Mouse (Mus musculus) forebrain, embryonic 15.5 days (tissue): Measurements from ENCODE around the gene Espl1. TPM values are rescaled to one million over a fixed set of nuclear protein-coding genes. Genes with fewer than 3 reads are reported as not detected.
A peak's percentile ranks its signal among the peaks of the same experiment; 100 is the strongest.

Experiments used
- ATAC-seq: fragments of 200-750 bp; cut with Nextera tagmentation; replicated peaks from 2 replicates; pipeline ENCODE4 v1.8.0; 2017; ENCODE audit warnings: mild to moderate bottlenecking, moderate TSS enrichment, moderate library complexity
- H3K27ac ChIP-seq: fragments of 300-500 bp; sonication (generic); replicated peaks from 2 replicates; pipeline ENCODE4 v1.5.1; 2015; ENCODE audit warnings: mild to moderate bottlenecking, inconsistent platforms
- H3K27me3 ChIP-seq: fragments of 300-500 bp; sonication (generic); 2 replicates; pipeline ENCODE4 v1.6.1; 2015; ENCODE audit warnings: inconsistent platforms
- H3K36me3 ChIP-seq: fragments of 300-500 bp; sonication (generic); 2 replicates; pipeline ENCODE4 v1.6.1; 2015; ENCODE audit warnings: mild to moderate bottlenecking, inconsistent platforms
- H3K4me1 ChIP-seq: fragments of 300-500 bp; sonication (generic); 2 replicates; pipeline ENCODE4 v1.6.1; 2015; ENCODE audit warnings: inconsistent platforms
- H3K4me2 ChIP-seq: fragments of 300-500 bp; sonication (generic); replicated peaks from 2 replicates; pipeline ENCODE4 v1.6.1; 2015; ENCODE audit warnings: mild to moderate bottlenecking, inconsistent platforms
- H3K4me3 ChIP-seq: fragments of 300-500 bp; sonication (generic); 2 replicates; pipeline ENCODE4 v1.5.1; 2015; ENCODE audit warnings: mild to moderate bottlenecking, inconsistent platforms
- H3K9ac ChIP-seq: fragments of 300-500 bp; sonication (generic); replicated peaks from 2 replicates; pipeline ENCODE4 v1.6.1; 2015; ENCODE audit warnings: mild to moderate bottlenecking, inconsistent platforms
- H3K9me3 ChIP-seq: fragments of 300-500 bp; sonication (generic); 2 replicates; pipeline ENCODE4 v1.6.1; 2016; ENCODE audit warnings: inconsistent platforms
- WGBS: fragments of 180-500 bp; shearing (Covaris S2); methylation state at CpG from one replicate; pipeline ENCODE4 v1.1.7; 2015; ENCODE audit warnings: mixed read lengths; 5-methylcytosine and 5-hydroxymethylcytosine counted together
- polyA plus RNA-seq: library from polyadenylated mRNA; unstranded; fragments of >200 nt; fragmentation: Nextera tagmentation; extraction: Ambion mirVana; gene quantifications from 2 replicates; pipeline ENCODE4 v1.2.1, GENCODE M21; 2015

Espl1 gene
- 10.2 and 15.2 TPM in 2 replicates for polyA plus RNA-seq

DNA sequence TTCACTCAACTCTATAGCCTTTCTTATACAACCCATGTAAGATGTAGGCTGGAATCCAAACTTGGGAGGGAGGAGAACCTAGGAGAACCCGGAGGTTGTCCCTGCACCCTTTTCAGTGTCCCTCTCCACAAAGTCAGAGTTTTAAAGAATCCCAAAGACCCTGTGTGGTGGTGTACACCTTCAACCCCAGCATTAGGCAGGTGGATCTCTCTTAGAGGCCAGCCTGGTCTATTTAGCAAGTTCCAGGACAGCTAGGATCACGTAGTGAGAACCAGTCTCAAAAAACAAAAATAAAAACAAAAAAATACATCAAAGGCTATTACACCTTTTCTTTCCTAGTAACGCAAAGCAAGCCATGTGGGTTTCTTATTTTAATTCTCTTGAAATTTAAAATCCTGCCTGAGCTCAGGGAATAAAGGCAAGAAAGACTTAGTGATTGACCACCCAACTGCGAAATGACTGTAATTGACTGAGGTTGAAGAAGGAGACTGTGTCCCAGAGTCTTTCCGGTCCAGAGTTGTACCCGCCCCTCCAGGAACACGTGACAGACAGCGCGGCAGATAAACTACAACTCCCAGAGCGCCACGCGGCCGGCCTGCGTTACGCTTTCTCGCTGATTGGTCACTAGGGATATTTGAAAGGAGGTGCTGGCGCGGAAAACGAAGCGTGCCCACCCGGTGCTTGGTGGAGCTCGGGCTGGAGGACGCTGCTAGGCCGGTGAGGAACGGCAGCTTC lies at the start of gene Espl1:
Gene Espl1, plus strand, starts transcription at position 634 of the 735 bp plus-strand sequence.
- Histone ChIP-seq H3K27ac (peak within 1 kb of the TSS; percentile 52), H3K9ac (peak within 1 kb of the TSS; percentile 45), H3K27me3 (no peaks in the 10 kb centered on the region), H3K36me3 (peaks cover 7% of the 10 kb centered on the region; the same call in 1 of the 2 replicates), H3K4me3 (peak within 1 kb of the TSS; percentile 59), H3K4me2 (peak within 1 kb of the TSS; percentile 97), H3K9me3 (no peaks in the 10 kb centered on the region), H3K4me1 (peaks cover 12% of the 10 kb centered on the region)
- WGBS, result 6% methylated on average over 25 of the region's 25 CpGs
- peak; percentile 99 for ATAC-seq

GRCm38 (mm10) chr15:102246866-102247251 lies 49.2 kb upstream of the Espl1 start:
- Histone ChIP-seq H3K4me1 (peaks cover 51% of the 10 kb centered on the region), H3K4me3 (peak overlapping the region; percentile 61), H3K9ac (peak overlapping the region; percentile 53), H3K27ac (peak overlapping the region; percentile 91), H3K27me3 (peaks cover 27% of the 10 kb centered on the region), H3K9me3 (no peaks in the 10 kb centered on the region), H3K36me3 (no peaks in the 10 kb centered on the region), H3K4me2 (peak overlapping the region; percentile 94)
- WGBS, result under 1% methylated on average over 28 of the region's 35 CpGs
- ATAC-seq, result peak; percentile 78

GRCm38 (mm10) chr15:102247252-102248130 lies 48.6 kb upstream of the Espl1 start:
- H3K27ac ChIP-seq, result peak overlapping the region; percentile 91
- H3K4me3 ChIP-seq, result peak overlapping the region; percentile 61
- no peaks in the 10 kb centered on the region for H3K9me3 ChIP-seq
- under 1% methylated on average over 61 of the region's 65 CpGs for WGBS
- peaks cover 27% of the 10 kb centered on the region for H3K27me3 ChIP-seq
- H3K4me2 ChIP-seq, result peak overlapping the region; percentile 94
- peak overlapping the region; percentile 53 for H3K9ac ChIP-seq
- no peaks in the 10 kb centered on the region for H3K36me3 ChIP-seq
- peaks cover 51% of the 10 kb centered on the region for H3K4me1 ChIP-seq
- ATAC-seq, result peak; percentile 33; the same call in 1 of the 2 replicates

- Histone ChIP-seq H3K27ac (peak overlapping the region; percentile 91), H3K27me3 (peaks cover 27% of the 10 kb centered on the region)
- 7% methylated on average over 8 of the region's 8 CpGs for WGBS
These were observed 47.8 kb upstream of the Espl1 start for GRCm38 (mm10) chr15:102248131-102248811.

DNA sequence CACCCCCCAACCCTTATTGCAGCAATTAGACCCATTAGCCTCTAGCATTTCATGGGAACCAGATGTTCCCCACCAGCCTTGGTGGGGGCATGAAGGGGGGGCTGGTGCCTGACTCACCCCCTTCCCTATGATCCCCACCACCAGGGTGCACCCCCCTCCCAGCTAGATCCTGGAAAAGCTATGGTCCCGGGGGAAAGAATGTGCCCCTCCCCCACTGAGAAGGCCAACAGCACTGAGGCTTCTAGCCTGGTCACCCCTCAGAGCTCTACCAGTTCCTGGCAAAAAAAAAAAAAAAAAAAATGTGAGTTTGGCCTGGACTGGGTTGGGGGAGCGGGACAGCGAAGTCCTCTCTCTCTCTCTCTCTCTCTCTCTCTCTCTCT lies 47.3 kb upstream of the Espl1 start:
- 0 out of 2 replicates have a peak overlapping the region, but pooled peaks have one; percentile 94 for H3K4me2 ChIP-seq
- no peak overlapping the region for H3K4me3 ChIP-seq
- peaks cover 27% of the 10 kb centered on the region for H3K27me3 ChIP-seq
- no peaks in the 10 kb centered on the region for H3K36me3 ChIP-seq
- no peak for ATAC-seq
- H3K27ac ChIP-seq, result no peak overlapping the region
- 10% methylated on average over 3 of the region's 3 CpGs for WGBS
- H3K9me3 ChIP-seq, result no peaks in the 10 kb centered on the region
- no peak overlapping the region for H3K9ac ChIP-seq
- peaks cover 44% of the 10 kb centered on the region for H3K4me1 ChIP-seq

More at GRCm38 (mm10) chr15:102248131-102248811, 47.8 kb upstream of the Espl1 start:
- no peaks in the 10 kb centered on the region for H3K9me3 ChIP-seq
- peak overlapping the region; percentile 94 for H3K4me2 ChIP-seq
- no peak for ATAC-seq
- H3K36me3 ChIP-seq, result no peaks in the 10 kb centered on the region
- peaks cover 50% of the 10 kb centered on the region for H3K4me1 ChIP-seq
- peak overlapping the region; percentile 53 for H3K9ac ChIP-seq
- H3K4me3 ChIP-seq, result peak overlapping the region; percentile 61

DNA sequence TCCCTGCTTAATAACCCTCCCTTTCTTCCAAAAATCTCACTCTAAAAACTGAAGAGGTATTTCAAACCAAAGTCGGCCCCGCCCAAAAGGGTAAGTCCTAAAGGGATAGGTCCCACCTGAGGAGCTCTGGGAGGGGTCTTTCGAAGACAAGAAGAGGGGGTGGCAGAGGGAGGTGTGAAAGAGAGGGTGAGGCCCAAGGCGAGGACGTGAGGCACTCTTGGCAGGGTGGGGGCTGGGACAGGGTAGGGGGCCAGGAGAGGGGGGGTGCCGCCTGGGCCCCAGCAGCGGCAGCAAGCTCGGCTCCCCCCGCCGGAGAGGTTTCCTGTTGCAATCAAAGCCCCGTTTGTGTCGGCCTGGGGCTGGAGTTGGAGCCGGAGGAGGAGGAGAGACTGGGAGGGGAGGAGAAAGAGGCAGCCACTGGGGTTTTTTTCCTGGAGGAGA lies 46.8 kb upstream of the Espl1 start:
- ATAC-seq, result no peak
- peaks cover 27% of the 10 kb centered on the region for H3K27me3 ChIP-seq
- no peaks in the 10 kb centered on the region for H3K9me3 ChIP-seq
- no peak overlapping the region for H3K27ac ChIP-seq
- H3K9ac ChIP-seq, result no peak overlapping the region
- no peak overlapping the region for H3K4me3 ChIP-seq
- no peaks in the 10 kb centered on the region for H3K36me3 ChIP-seq
- WGBS, result 4% methylated on average over 13 of the region's 13 CpGs
- H3K4me2 ChIP-seq, result no peak overlapping the region
- peaks cover 41% of the 10 kb centered on the region for H3K4me1 ChIP-seq

- H3K27ac ChIP-seq, result no peak overlapping the region
- H3K27me3 ChIP-seq, result peaks cover 24% of the 10 kb centered on the region
- peaks cover 34% of the 10 kb centered on the region for H3K4me1 ChIP-seq
- no peaks in the 10 kb centered on the region for H3K9me3 ChIP-seq
- no peak overlapping the region for H3K4me2 ChIP-seq
- ATAC-seq, result no peak
- H3K36me3 ChIP-seq, result no peaks in the 10 kb centered on the region
- no peak overlapping the region for H3K4me3 ChIP-seq
- 48% methylated on average over 9 of the region's 9 CpGs for WGBS
- no peak overlapping the region for H3K9ac ChIP-seq
These were observed 46.1 kb upstream of the Espl1 start for GRCm38 (mm10) chr15:102249967-102250366.

GRCm38 (mm10) chr15:102250521-102250920 lies 45.5 kb upstream of the Espl1 start:
- no peak overlapping the region for H3K9ac ChIP-seq
- H3K27ac ChIP-seq, result no peak overlapping the region
- 70% methylated on average over 5 of the region's 5 CpGs for WGBS
- H3K36me3 ChIP-seq, result no peaks in the 10 kb centered on the region
- no peak overlapping the region for H3K4me2 ChIP-seq
- H3K4me1 ChIP-seq, result peaks cover 29% of the 10 kb centered on the region
- H3K4me3 ChIP-seq, result no peak overlapping the region
- H3K9me3 ChIP-seq, result no peaks in the 10 kb centered on the region
- peaks cover 19% of the 10 kb centered on the region; the same call in 1 of the 2 replicates for H3K27me3 ChIP-seq
- no peak for ATAC-seq

GRCm38 (mm10) chr15:102255547-102256255 lies 40.4 kb upstream of the Espl1 start:
- Histone ChIP-seq H3K9me3 (no peaks in the 10 kb centered on the region), H3K4me2 (no peak overlapping the region), H3K27me3 (peaks cover 5% of the 10 kb centered on the region; the same call in 1 of the 2 replicates), H3K27ac (no peak overlapping the region), H3K9ac (no peak overlapping the region), H3K4me3 (no peak overlapping the region), H3K4me1 (peaks cover 23% of the 10 kb centered on the region), H3K36me3 (no peaks in the 10 kb centered on the region)
- ATAC-seq, result no peak
- WGBS, result 55% methylated on average over 14 of the region's 14 CpGs

- peaks cover 23% of the 10 kb centered on the region for H3K4me1 ChIP-seq
- 9% methylated on average over 22 of the region's 22 CpGs for WGBS
- H3K4me3 ChIP-seq, result peak overlapping the region; percentile 56
- no peak for ATAC-seq
- H3K4me2 ChIP-seq, result peak overlapping the region; percentile 96
- peak overlapping the region; percentile 61 for H3K9ac ChIP-seq
- no peaks in the 10 kb centered on the region for H3K36me3 ChIP-seq
- no peak overlapping the region for H3K27ac ChIP-seq
- H3K27me3 ChIP-seq, result peaks cover 5% of the 10 kb centered on the region; the same call in 1 of the 2 replicates
- no peaks in the 10 kb centered on the region for H3K9me3 ChIP-seq
These were observed 39.5 kb upstream of the Espl1 start for GRCm38 (mm10) chr15:102256431-102257201.
